Mouse (Mus musculus) lung, embryonic 16.5 days (tissue): ENCODE data around the gene Acly. TPM values are rescaled to one million over a fixed set of nuclear protein-coding genes. Genes with fewer than 3 reads are reported as not detected.
"Not testable (repeated sequence)": the region's sequence is repeated elsewhere in the genome, so short reads cannot be mapped to it uniquely, and the experiment has no call there.

Experiments
- ATAC-seq: fragments of 200-750 bp; cut with Nextera tagmentation; 2 replicates; pipeline ENCODE4 v1.8.0; 2017; ENCODE audit warnings: low read depth, mild to moderate bottlenecking, moderate library complexity
- H3K27ac ChIP-seq: fragments of 300-500 bp; sonication (generic); 2 replicates; pipeline ENCODE4 v1.5.1; 2014; ENCODE audit warnings: mild to moderate bottlenecking, control low read depth, low read length
- H3K27me3 ChIP-seq: fragments of 300-500 bp; sonication (generic); 2 replicates; pipeline ENCODE4 v1.6.1; 2014; ENCODE audit warnings: low read depth, low read length, mixed read lengths; ENCODE audit not compliant: control insufficient read depth, insufficient read depth
- H3K36me3 ChIP-seq: fragments of 300-500 bp; sonication (generic); 2 replicates; pipeline ENCODE4 v1.6.1; 2014; ENCODE audit warnings: low read length; ENCODE audit not compliant: control insufficient read depth, insufficient read depth
- H3K4me1 ChIP-seq: fragments of 300-500 bp; sonication (generic); replicated peaks from 2 replicates; pipeline ENCODE4 v1.6.1; 2014; ENCODE audit warnings: low read length, mixed read lengths; ENCODE audit not compliant: control insufficient read depth, insufficient read depth
- H3K4me2 ChIP-seq: fragments of 300-500 bp; sonication (generic); 2 replicates; pipeline ENCODE4 v1.6.1; 2014; ENCODE audit warnings: low read depth, low read length, control low read depth
- H3K4me3 ChIP-seq: fragments of 300-500 bp; sonication (generic); 2 replicates; pipeline ENCODE4 v1.5.1; 2014; ENCODE audit warnings: mild to moderate bottlenecking, low read length, control low read depth
- H3K9ac ChIP-seq: fragments of 300-500 bp; sonication (generic); 2 replicates; pipeline ENCODE4 v1.6.1; 2014; ENCODE audit warnings: low read length, control low read depth
- H3K9me3 ChIP-seq: fragments of 300-500 bp; sonication (generic); 2 replicates; pipeline ENCODE4 v1.6.1; 2016; ENCODE audit warnings: low read length; ENCODE audit not compliant: control insufficient read depth
- WGBS: fragments of 180-500 bp; shearing (Covaris S2); extraction: QIAGEN DNeasy Blood & Tissue Kit; methylation state at CpG from one replicate; pipeline ENCODE4 v1.1.7; 2014; 5-methylcytosine and 5-hydroxymethylcytosine counted together
- polyA plus RNA-seq: library from polyadenylated mRNA; unstranded; fragments of >200 nt; fragmentation: Nextera tagmentation; extraction: Ambion mirVana; gene quantifications from 2 replicates; pipeline ENCODE4 v1.2.1, GENCODE M21; 2015

Gene Acly
- polyA plus RNA-seq, 1 experiment from 2014 or later, result 155 TPM

DNA sequence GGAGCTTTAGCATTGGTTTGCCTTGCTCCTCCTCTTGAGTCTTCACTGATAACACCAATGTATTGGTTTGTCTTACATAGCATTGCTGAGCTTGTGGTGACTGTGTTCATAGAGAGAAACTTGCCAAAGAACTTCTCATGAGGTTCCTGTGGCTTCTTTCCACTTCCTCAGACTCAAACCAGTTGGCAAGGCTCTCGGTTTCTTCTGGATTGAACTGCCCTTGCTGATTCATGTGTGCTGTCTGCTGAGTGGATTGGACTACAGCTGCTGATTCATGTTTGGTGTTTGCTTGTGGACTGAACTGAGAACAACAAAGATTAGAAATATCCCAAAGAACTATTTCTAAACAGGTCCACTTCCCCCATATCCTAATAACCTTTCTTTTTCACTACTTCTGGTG, 8.2 kb upstream of the Acly start:
- no peak overlapping the region for H3K4me2 ChIP-seq
- no peaks in the 10 kb centered on the region for H3K36me3 ChIP-seq
- no peak for ATAC-seq
- H3K27me3 ChIP-seq, result no peaks in the 10 kb centered on the region
- H3K27ac ChIP-seq, result no peak overlapping the region
- WGBS, result 81% methylated on average over 1 of the region's 1 CpGs
- H3K4me1 ChIP-seq, result no peaks in the 10 kb centered on the region
- no peak overlapping the region for H3K9ac ChIP-seq
- H3K4me3 ChIP-seq, result no peak overlapping the region
- no peaks in the 10 kb centered on the region for H3K9me3 ChIP-seq

DNA sequence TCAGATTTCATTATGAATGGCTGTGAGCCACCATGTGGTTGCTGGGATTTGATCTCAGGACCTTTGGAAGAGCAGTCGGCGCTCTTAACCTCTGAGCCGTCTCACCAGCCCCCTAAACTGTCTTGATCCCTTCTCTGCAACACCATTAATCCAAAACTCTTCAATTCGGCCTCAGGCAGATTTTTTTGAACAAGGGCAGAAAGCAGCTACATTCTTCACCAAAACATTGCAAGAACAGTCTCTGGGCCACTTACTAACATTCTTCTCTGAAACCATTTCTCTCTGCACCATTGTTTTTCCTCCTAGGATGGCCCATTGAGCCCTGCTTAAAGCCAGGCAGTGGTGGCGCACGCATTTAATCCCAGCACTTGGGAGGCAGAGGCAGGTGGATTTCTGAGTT, 7.0 kb upstream of the Acly start:
- not testable (repeated sequence) for H3K27me3 ChIP-seq, H3K4me3 ChIP-seq, H3K27ac ChIP-seq, H3K4me2 ChIP-seq, H3K36me3 ChIP-seq, H3K9me3 ChIP-seq, H3K4me1 ChIP-seq, H3K9ac ChIP-seq, ATAC-seq
- 83% methylated on average over 6 of the region's 6 CpGs for WGBS

DNA sequence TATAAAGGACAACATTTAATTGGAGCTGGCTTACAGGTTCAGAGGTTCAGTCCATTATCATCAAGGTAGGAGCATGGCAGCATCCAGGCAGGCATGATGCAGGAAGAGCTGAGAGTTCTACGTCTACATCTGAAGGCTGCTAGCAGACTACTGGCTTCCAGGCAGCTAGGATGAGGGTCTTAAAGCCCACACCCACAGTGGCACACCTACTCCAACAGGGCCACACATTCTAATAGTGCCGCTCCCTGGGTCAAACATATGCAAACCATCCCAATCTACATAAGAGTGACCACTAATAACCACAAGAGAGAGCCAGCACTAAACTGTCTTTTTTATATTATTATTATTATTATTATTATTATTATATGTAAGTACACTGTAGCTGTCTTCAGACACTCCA, 6.6 kb upstream of the Acly start:
- H3K4me1 ChIP-seq, H3K36me3 ChIP-seq, H3K27me3 ChIP-seq, H3K27ac ChIP-seq, ATAC-seq, H3K9ac ChIP-seq, H3K4me3 ChIP-seq, H3K9me3 ChIP-seq, H3K4me2 ChIP-seq: not testable (repeated sequence)
- WGBS, result 78% methylated on average over 2 of the region's 2 CpGs

DNA sequence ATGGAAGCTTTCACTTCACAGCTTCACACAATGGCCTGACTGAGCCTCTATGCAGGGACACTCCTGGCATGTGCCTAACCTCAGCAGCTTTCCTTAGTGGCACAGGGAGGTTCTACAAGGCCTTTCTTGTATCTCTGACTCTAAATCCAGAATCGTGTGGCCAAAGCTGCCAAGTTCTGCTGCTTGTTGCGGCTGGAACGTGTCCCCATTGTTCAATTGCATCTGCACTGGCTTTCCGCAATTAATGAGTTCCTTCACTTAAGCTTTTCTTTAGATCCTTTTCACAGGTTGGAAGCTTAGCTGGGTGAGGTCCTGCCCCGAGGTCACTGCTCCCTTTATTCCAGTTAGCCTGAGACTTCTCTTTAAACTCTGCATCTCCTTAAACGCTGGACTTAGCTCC, 6.1 kb upstream of the Acly start:
- no peak for ATAC-seq
- Histone ChIP-seq H3K36me3 (no peaks in the 10 kb centered on the region), H3K9me3 (no peaks in the 10 kb centered on the region), H3K27ac (no peak overlapping the region), H3K27me3 (no peaks in the 10 kb centered on the region), H3K9ac (no peak overlapping the region), H3K4me2 (no peak overlapping the region), H3K4me3 (no peak overlapping the region), H3K4me1 (no peaks in the 10 kb centered on the region)
- WGBS, result 79% methylated on average over 6 of the region's 6 CpGs

GRCm38 (mm10) chr11:100528375-100529165, 770 bp upstream of the Acly start:
- H3K4me3 ChIP-seq, result peak overlapping the region; percentile 73
- no peaks in the 10 kb centered on the region for H3K9me3 ChIP-seq
- peak overlapping the region; percentile 93 for H3K4me2 ChIP-seq
- 23% methylated on average over 19 of the region's 19 CpGs for WGBS
- H3K36me3 ChIP-seq, result no peaks in the 10 kb centered on the region; the same call in 1 of the 2 replicates
- peak overlapping the region; percentile 77 for H3K27ac ChIP-seq
- peaks cover 28% of the 10 kb centered on the region for H3K4me1 ChIP-seq
- no peak; the same call in 1 of the 2 replicates for ATAC-seq
- peak overlapping the region; percentile 76 for H3K9ac ChIP-seq
- no peaks in the 10 kb centered on the region for H3K27me3 ChIP-seq

- H3K4me1 ChIP-seq, result peaks cover 28% of the 10 kb centered on the region
- peaks cover 14% of the 10 kb centered on the region for H3K36me3 ChIP-seq
- peak overlapping the region; percentile 73 for H3K4me3 ChIP-seq
- peak overlapping the region; percentile 77 for H3K9ac ChIP-seq
- peak; percentile 31 for ATAC-seq
- H3K27ac ChIP-seq, result peak overlapping the region; percentile 83
- under 1% methylated on average over 26 of the region's 26 CpGs for whole genome bisulfite sequencing
- no peaks in the 10 kb centered on the region for H3K9me3 ChIP-seq
- H3K27me3 ChIP-seq, result no peaks in the 10 kb centered on the region
- peak overlapping the region; percentile 90 for H3K4me2 ChIP-seq
Observed at GRCm38 (mm10) chr11:100527066-100527457, 738 bp downstream of the Acly start.

- Histone ChIP-seq H3K4me3 (peak overlapping the region; percentile 73), H3K9ac (peak overlapping the region; percentile 77), H3K27ac (0 out of 2 replicates have a peak overlapping the region, but pooled peaks have one; percentile 23), H3K27me3 (no peaks in the 10 kb centered on the region), H3K4me1 (peaks cover 28% of the 10 kb centered on the region), H3K36me3 (peaks cover 16% of the 10 kb centered on the region), H3K4me2 (peak overlapping the region; percentile 90), H3K9me3 (no peaks in the 10 kb centered on the region)
- no peak for ATAC-seq
- WGBS, result 15% methylated on average over 15 of the region's 15 CpGs
Observed at GRCm38 (mm10) chr11:100526052-100526816, 1.6 kb downstream of the Acly start.

GRCm38 (mm10) chr11:100524987-100525630, 2.7 kb downstream of the Acly start:
- Histone ChIP-seq H3K27ac (peak overlapping the region; percentile 30), H3K27me3 (no peaks in the 10 kb centered on the region), H3K4me2 (peak overlapping the region; percentile 90), H3K9ac (no peak overlapping the region), H3K4me1 (peaks cover 28% of the 10 kb centered on the region), H3K9me3 (no peaks in the 10 kb centered on the region), H3K4me3 (peak overlapping the region; percentile 73), H3K36me3 (peaks cover 22% of the 10 kb centered on the region)
- 28% methylated on average over 11 of the region's 11 CpGs for WGBS
- no peak for ATAC-seq

DNA sequence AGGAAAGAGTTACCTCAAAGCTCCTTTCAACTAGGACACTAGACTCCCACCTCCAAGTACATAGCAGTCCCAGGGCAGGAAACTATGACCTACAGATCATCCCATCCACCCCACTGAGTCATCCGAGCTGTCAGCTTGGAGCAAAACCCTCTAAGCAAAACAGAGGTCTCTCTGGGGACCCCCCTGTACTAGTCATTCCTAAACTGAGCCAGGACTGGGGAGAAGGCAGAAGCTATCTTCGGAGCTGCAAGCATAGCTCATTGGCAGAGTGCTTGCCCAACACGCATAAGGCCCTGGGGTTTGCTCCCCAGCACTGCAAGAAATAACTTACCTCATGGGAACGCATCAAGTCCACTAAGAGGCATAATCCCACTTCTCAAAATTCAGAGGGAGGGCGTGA, 3.4 kb downstream of the Acly start:
- Histone ChIP-seq H3K9ac (no peak overlapping the region), H3K4me3 (peak overlapping the region; percentile 4; the same call in 1 of the 2 replicates), H3K4me2 (peak overlapping the region; percentile 90), H3K9me3 (no peaks in the 10 kb centered on the region), H3K27ac (peak overlapping the region; percentile 30), H3K36me3 (peaks cover 28% of the 10 kb centered on the region), H3K4me1 (peaks cover 28% of the 10 kb centered on the region), H3K27me3 (no peaks in the 10 kb centered on the region)
- WGBS, result 66% methylated on average over 5 of the region's 5 CpGs
- no peak for ATAC-seq
